Mouse (Mus musculus): Measurements from ENCODE around the gene Clec2d. TPM values are rescaled to one million over a fixed set of nuclear protein-coding genes. Genes with fewer than 3 reads are reported as not detected.
"Not testable (repeated sequence)": the region's sequence is repeated elsewhere in the genome, so short reads cannot be mapped to it uniquely, and the experiment has no call there.

Clec2d gene
- total RNA-seq (2021) = 86.4 and 109 TPM in 2 replicates
- long read RNA-seq, experiment 1 = 0 reads
- long read RNA-seq, experiment 2 = 0 reads

DNA sequence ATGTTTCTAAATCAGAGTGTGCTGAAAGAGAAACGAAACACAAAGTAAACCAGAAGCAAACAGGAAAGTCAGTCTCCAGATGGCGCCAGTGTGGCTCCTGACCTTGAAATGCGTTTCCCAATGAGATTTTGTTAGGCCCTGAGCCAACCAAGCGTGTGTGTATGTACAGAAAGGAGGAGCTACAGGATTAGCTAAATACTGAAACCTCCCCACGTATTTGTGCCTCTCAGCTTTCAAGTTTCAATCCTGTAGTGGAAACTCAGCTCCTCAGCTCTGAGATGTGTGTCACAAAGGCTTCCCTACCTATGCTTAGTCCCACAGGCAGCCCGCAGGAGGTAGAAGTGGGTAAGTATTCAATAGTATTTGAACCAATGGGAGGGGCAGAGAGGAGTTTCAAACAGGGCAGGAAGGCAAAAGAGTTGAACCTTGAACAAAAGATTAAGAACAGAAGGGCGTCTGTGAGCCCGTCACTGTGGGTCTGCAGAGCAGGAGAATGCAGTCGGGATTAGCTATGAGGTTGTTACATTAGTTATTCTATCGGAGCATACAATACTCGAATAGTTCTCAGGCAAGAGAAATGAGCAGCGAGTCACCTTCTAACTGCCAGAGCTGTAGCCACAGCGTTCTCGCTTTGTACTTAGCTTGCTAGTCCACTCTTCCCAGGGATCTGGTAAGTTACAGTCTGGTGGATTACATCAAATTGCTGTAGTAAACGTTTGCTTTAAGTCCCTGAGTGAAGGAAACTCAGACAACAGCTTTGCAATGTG is at the start of gene Clec2d:
Gene Clec2d, plus strand, starts transcription at position 213 of the 767 bp plus-strand sequence.
- DNase-seq = peak; percentile 86

GRCm38 (mm10) chr6:129132604-129133341 is 47.6 kb upstream of the Clec2d start:
- DNase-seq = no peak

DNA sequence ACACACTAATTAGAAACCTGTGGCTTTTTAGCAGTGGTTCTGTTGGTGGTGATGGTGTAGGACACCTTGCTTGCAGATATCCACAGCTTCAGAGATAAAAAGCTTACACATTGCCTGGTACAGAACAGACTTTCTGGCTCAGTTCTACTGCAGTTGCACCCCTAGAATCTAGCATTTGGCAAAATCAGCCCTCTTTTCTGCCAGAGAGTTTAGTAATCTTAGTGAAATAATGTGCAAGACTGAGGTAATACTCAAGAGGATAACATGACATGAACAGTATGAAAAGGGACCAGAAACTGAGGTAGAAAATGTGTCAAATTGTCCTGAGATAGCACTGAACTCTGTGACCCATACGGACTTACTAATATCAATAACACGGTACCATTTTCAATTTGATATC is 33.6 kb upstream of the Clec2d start:
- DNase-seq = peak; percentile 20

DNA sequence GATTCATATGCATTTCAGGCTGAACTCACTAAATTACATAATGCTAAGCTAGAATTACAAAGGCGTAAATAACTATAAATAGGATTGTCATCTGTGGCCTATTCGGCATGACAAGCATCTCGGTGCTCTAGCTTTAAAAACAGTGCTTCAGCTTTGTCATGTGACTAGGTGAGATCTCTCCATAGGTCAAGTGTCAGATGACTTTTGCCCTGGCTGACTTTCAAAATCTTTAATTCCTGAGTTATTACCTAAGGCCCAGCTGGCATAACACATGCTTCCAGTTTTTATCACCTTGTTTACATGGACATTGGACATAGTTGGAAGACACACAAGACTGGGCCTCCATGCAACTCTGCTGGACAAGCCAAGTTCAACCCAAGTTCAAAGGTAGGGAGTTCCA is 20.3 kb upstream of the Clec2d start:
- peak; percentile 29 for DNase-seq

- no peak for DNase-seq
Observed at GRCm38 (mm10) chr6:129161136-129161535, 19.3 kb upstream of the Clec2d start.

- no peak for DNase-seq
Observed at GRCm38 (mm10) chr6:129161951-129162350, 18.5 kb upstream of the Clec2d start.

GRCm38 (mm10) chr6:129162587-129163159 is 17.7 kb upstream of the Clec2d start:
- no peak for DNase-seq

- DNase-seq = no peak
Observed at GRCm38 (mm10) chr6:129163606-129164005, 16.8 kb upstream of the Clec2d start.

- no peak for DNase-seq
Observed at GRCm38 (mm10) chr6:129170925-129171324, 9.5 kb upstream of the Clec2d start.

GRCm38 (mm10) chr6:129171675-129172074 is 8.7 kb upstream of the Clec2d start:
- no peak for DNase-seq

DNA sequence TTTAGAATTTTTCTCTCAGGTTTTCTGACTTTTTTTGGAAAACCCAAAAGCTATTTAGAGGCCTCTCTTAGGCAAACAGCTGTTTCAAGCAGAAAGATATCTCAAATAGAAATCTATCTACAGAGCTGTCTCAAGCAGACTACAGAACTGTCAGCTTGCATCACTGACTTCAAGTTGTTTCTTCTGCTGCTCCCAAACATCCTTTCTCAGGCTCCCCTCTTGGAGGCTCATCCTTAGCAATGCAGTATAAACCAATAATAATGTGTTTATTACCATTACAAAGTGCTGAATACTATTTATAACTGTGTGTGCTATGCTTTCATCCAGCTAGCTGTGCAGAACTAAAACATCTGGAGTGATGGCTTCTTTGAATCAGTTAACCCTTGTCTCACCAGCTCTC is 5.6 kb upstream of the Clec2d start:
- DNase-seq = no peak

DNA sequence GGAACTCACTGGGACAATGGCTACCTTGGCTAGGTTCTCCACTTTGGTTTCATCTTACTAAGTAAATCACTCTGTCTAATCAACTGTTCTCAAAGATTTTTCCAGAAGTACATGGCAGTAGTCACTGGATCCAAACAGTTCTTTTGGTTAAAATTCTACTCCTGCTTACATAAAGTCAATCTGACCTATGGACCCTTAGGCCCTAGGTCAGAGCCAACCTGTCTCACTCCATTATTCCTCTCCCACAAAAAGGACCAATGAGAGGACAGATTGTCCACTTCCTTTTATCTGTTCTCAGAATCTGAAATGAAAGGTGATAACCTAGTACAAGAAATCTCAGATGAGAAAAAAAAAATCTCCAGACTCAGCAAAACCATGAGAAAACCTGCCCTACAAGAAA is 4.8 kb upstream of the Clec2d start:
- DNase-seq = no peak

GRCm38 (mm10) chr6:129176621-129177020 is 3.8 kb upstream of the Clec2d start:
- DNase-seq = no peak

DNA sequence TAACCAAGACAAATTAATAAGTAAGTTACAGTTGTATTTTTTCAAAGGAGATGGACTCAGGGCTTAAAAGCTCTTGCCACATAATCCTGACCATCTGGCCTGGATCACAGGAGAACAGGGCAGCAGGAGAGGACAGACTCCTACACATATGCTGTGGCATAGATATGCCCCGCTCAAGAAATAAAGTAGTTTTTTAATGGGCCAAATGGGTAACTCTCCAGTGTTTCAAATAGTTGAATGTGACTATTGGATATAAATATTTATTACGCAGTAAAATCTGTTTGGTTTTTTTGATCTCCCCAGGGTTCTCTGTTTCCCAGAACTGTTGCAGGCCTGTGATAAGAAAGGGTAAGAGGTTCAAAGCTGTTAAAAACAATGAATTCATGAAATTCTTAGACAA is 1.1 kb upstream of the Clec2d start:
- DNase-seq = no peak

GRCm38 (mm10) chr6:129179831-129180230 is 584 bp upstream of the Clec2d start:
- DNase-seq = not testable (repeated sequence)

DNA sequence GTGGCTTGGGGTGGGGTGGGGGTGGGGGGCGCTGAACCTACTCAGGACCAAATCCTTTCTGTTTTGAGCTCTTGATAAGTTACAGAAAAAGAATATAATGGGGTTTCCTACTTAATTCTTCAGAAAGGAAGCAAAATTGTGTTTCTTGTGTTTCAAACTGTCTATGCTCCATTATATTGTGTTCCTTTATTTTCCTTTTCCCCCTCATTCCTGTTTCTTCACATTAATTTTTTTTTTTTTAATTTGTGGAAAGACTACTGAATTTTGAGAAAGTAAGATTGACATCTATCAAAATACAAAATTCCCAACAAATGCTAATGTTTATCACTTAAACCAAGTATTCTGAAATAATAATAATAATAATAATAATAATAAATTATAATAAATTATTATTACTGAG is 834 bp downstream of the Clec2d start:
- no peak for DNase-seq

GRCm38 (mm10) chr6:129181683-129182082 is 1.3 kb downstream of the Clec2d start:
- DNase-seq = peak; percentile 27

DNA sequence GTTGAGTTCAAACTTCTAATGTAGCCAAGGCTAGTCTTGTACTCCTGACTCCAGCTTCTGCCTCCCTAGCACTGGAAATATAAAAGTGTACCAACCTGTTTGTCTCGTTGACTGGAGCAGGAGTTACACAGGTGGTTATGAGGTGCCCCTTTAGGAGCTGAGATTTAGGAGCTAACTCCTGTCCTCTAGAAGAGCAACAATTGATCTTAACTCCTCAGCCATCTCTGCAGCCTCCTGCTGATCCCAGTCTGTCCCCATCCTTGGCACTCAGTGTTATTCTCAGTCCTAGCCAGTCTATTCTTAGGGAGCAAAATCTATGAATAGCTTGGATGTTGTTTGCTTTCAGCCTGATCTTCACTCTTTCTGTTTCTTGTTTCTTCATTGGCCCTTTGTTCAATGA is 2.1 kb downstream of the Clec2d start:
- no peak for DNase-seq

DNA sequence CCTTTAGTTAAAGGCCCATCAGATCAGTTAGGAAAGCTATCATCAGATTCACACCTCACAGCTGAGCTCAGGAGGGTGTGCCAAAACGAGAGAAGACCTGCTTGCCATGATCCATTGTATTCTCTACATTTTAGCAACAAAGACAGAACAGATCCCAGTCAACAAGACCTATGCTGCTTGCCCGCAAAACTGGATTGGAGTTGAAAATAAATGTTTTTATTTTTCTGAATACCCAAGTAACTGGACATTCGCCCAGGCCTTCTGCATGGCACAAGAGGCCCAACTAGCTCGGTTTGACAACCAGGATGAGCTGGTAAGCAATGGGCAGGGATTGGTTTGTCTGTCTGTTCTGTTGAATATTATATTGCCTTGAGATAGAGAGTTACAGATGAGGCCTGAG is 3.6 kb downstream of the Clec2d start:
- DNase-seq = not testable (repeated sequence)

- no peak for DNase-seq
Observed at GRCm38 (mm10) chr6:129184788-129185187, 4.4 kb downstream of the Clec2d start.

- no peak for DNase-seq
Observed at GRCm38 (mm10) chr6:129186022-129186421, 5.6 kb downstream of the Clec2d start.

DNA sequence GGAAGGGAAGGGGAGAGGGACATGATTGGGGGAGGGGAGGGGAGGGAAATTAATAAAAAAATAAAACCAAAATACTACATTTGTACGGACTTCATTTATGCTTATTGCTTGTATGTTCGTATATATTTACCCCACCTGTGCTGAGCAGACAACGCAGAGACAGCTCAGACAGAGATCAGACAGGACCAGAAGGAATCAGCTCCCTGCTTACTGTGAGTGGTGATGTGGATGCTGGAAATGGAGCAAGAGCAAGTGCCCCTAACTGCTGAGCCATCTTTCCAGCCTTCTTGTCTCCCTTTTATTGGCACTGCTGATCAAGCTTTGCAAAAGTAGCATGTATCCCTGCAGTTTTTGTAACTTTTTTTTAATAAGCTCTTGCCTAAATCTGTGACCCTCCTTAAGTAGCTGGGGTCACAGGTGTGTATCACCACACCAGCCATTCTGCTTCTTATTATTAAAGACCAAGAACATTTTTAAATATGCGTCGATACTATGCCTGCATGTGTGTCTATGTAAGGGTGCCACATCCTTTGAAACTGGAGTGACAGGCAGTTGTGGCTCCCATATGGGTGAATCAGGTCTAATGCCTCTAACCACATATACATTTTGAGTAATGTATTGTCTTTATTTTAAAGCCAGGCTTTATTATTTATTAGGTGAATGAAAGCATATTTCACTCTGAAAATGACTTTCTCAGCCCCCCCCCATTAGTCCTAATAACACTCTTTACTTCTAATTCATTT is 6.2 kb downstream of the Clec2d start:
- no peak for DNase-seq
